Mouse (Mus musculus): Measurements from ENCODE around the gene Cd209d.
"Not testable (repeated sequence)": the region's sequence is repeated elsewhere in the genome, so short reads cannot be mapped to it uniquely, and the experiment has no call there.

The Cd209d gene

DNA sequence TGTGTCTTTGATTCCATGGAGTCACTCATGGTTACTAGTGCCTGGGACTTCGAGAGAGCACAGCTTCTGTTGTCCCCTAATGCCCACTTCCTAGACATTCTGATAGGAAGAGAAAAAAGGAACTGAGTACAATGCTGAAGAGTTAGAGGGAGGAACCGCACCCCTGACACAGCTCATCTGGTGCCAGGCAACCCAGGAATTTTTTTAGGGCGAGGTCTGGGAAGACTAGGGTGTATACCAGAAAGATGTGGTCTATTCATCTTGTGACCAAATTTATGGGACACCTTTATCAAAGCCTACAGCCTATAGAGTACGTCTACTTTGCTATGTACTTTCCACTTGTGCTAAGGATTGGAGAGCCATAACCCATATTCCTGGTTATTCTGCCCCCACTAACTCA lies at the start of gene Cd209d:
TSS of gene Cd209d (minus strand) at position 101 of the 400 bp plus-strand sequence.
- DNase-seq = no peak

DNA sequence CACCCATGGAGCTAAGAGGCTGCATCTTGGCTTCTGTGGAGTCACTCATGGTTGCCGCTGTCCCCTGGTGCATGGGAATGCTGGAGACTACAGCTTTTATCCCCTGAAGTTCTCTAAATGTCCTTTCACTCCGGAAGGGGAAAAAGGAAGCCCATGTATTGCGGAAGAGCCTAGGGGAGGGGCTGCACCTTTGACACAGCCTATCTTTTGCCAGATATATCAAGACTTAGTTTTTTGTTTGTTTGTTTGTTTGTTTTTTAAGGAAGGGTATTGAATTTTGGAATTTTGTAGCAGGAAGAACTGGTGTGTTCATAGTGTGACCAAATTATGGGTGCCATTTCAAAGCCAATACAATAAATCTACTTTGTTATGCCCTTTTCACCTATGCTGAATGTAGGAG lies 48.4 kb upstream of the Cd209d start, which contains the start of gene Cd209b:
TSS of gene Cd209b (minus strand) at position 101 of the 400 bp plus-strand sequence.
- DNase-seq = no peak

DNA sequence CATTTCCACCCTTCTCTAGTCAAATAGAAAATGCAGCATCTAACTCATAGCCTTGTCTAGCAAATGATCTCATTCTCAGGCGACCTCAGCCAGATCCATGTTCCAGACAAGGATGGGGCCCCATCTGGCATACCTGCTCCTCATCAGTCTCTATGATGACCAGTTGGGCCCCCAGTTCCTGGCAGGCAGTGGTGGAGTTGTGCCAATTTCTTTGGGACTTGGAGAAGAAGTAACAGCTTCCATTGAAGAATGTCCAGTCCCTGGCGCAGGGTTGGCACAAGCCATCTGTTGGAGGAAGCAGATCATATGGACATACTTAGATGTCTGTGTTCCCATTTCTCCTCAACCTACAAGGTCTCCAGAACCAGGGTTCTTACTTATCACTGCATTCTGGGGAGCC lies 2.2 kb downstream of the Cd209d start:
- no peak for DNase-seq

DNA sequence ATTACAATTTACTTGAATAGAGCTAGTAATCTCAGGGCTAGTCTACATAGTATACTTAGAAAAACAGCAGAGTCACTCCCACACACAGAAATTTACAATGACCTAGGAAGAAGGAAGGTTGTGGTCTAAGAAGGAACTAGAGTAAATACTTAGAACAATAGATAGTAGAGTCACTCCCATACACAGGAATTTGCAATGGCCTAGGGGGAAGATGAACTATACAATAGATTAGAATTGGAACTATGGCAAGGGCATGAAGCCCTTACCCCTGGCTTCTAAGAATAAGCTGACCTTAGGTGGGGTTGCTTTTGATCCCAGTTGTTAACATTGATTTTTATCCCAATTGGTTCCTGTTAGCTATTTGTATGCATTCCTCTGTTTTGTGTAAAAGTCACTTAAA lies 15.6 kb downstream of the Cd209d start:
- DNase-seq = not testable (repeated sequence)

DNA sequence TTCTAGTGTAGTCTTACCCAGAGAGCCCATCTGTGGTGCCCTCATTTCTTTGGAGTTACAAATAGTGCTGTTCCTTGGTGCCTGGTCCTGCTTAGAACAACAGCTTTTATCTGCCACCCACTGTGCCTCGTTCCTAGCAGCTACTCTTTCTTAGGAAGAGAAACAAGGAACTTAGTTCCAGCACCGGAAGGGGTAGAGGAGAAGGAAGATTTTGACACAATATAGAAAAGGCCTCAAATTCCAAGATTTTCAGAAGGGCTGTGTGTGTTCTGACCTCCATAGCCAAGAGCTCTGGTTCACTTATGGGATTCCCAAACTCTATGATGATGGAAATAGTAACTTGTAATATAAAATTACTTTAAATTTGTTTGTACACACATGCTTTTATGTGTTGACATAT lies 24.1 kb downstream of the Cd209d start, which contains the start of gene Cd209e:
TSS of gene Cd209e (minus strand) at position 101 of the 400 bp plus-strand sequence.
- no peak for DNase-seq
